Mouse (Mus musculus): ENCODE measurements around the gene Zfp775. TPM values are rescaled to one million over a fixed set of nuclear protein-coding genes. Genes with fewer than 3 reads are reported as not detected.
A peak's percentile ranks its signal among the peaks of the same experiment; 100 is the strongest.

Gene Zfp775
- polyA plus RNA-seq, 1 experiment from 2014 or later, result 17.4 TPM

- H3K4me2 ChIP-seq (ENCODE audit: low read length), result peak overlapping the region; percentile 73
- peaks cover 40% of the 10 kb centered on the region for H3K36me3 ChIP-seq (ENCODE audit: control insufficient read depth, insufficient read depth, low read length)
- H3K27ac ChIP-seq (ENCODE audit: low read depth, low read length), result no peak overlapping the region
- ATAC-seq (no peak), DNase-seq (ENCODE audit: low spot score) (no peak)
- peaks cover 13% of the 10 kb centered on the region for H3K4me1 ChIP-seq (ENCODE audit: control insufficient read depth, insufficient read depth, low read length)
- H3K4me3 ChIP-seq (ENCODE audit: low read depth, low read length), result 0 out of 2 replicates have a peak overlapping the region, but pooled peaks have one; percentile 75
- 43% methylated on average over 1 of the region's 1 CpGs for WGBS
- peak overlapping the region; percentile 86; the same call in 1 of the 2 replicates for H3K9ac ChIP-seq (ENCODE audit: low read length)
- peaks cover 18% of the 10 kb centered on the region; the same call in 1 of the 2 replicates for H3K9me3 ChIP-seq (replicated peaks; ENCODE audit: control insufficient read depth, low read length)
- H3K27me3 ChIP-seq (replicated peaks; ENCODE audit: control insufficient read depth, insufficient read depth, low read length), result no peaks in the 10 kb centered on the region
Observed at GRCm38 (mm10) chr6:48595278-48595677, 6.6 kb upstream of the Zfp775 start.

GRCm38 (mm10) chr6:48596545-48597232 is 5.2 kb upstream of the Zfp775 start:
- DNase-seq (ENCODE audit: low spot score) (no peak), ATAC-seq (no peak)
- H3K27me3 ChIP-seq (replicated peaks; ENCODE audit: control insufficient read depth, insufficient read depth, low read length), result no peaks in the 10 kb centered on the region
- H3K4me3 ChIP-seq (ENCODE audit: low read depth, low read length), result no peak overlapping the region
- H3K4me1 ChIP-seq (ENCODE audit: control insufficient read depth, insufficient read depth, low read length), result peaks cover 17% of the 10 kb centered on the region
- no peak overlapping the region for H3K9ac ChIP-seq (ENCODE audit: low read length)
- peaks cover 18% of the 10 kb centered on the region; the same call in 1 of the 2 replicates for H3K9me3 ChIP-seq (replicated peaks; ENCODE audit: control insufficient read depth, low read length)
- 96% methylated on average over 45 of the region's 45 CpGs for WGBS
- no peak overlapping the region for H3K27ac ChIP-seq (ENCODE audit: low read depth, low read length)
- peaks cover 40% of the 10 kb centered on the region for H3K36me3 ChIP-seq (ENCODE audit: control insufficient read depth, insufficient read depth, low read length)
- H3K4me2 ChIP-seq (ENCODE audit: low read length), result no peak overlapping the region

GRCm38 (mm10) chr6:48597233-48597625 is 4.6 kb upstream of the Zfp775 start:
- Histone ChIP-seq H3K27ac (ENCODE audit: low read depth, low read length) (no peak overlapping the region), H3K9ac (ENCODE audit: low read length) (no peak overlapping the region), H3K4me2 (ENCODE audit: low read length) (no peak overlapping the region), H3K4me1 (ENCODE audit: control insufficient read depth, insufficient read depth, low read length) (peaks cover 17% of the 10 kb centered on the region), H3K9me3 (replicated peaks; ENCODE audit: control insufficient read depth, low read length) (peaks cover 18% of the 10 kb centered on the region; the same call in 1 of the 2 replicates), H3K4me3 (ENCODE audit: low read depth, low read length) (no peak overlapping the region), H3K36me3 (ENCODE audit: control insufficient read depth, insufficient read depth, low read length) (peaks cover 40% of the 10 kb centered on the region), H3K27me3 (replicated peaks; ENCODE audit: control insufficient read depth, insufficient read depth, low read length) (no peaks in the 10 kb centered on the region)
- WGBS, result 96% methylated on average over 27 of the region's 27 CpGs
- DNase-seq (ENCODE audit: low spot score) (no peak), ATAC-seq (no peak)

DNA sequence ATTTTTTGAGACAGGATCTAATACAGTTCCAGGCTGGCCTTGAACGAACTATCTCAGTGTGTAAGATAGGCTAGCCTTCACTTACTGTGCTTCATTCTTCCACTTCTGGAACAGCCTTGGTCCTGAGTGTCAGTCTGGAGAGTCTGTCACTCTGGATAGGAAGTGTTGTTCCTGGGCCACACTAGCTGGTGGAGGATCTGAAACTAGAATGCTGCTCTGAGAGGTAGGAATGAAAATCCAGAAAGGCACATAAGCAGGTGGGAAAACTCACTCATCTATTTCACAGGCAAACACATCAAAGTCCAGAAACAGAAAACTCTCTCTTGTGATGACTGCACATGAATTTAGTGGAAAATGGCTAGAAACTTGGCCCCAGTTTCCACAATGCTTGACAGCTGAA is 1.3 kb upstream of the Zfp775 start:
- ATAC-seq, result no peak
- Histone ChIP-seq H3K4me1 (ENCODE audit: control insufficient read depth, insufficient read depth, low read length) (peaks cover 9% of the 10 kb centered on the region), H3K9me3 (replicated peaks; ENCODE audit: control insufficient read depth, low read length) (peaks cover 18% of the 10 kb centered on the region; the same call in 1 of the 2 replicates), H3K9ac (ENCODE audit: low read length) (no peak overlapping the region), H3K4me3 (ENCODE audit: low read depth, low read length) (no peak overlapping the region), H3K27me3 (replicated peaks; ENCODE audit: control insufficient read depth, insufficient read depth, low read length) (no peaks in the 10 kb centered on the region), H3K36me3 (ENCODE audit: control insufficient read depth, insufficient read depth, low read length) (peaks cover 40% of the 10 kb centered on the region), H3K27ac (ENCODE audit: low read depth, low read length) (no peak overlapping the region; the same call in 1 of the 2 replicates), H3K4me2 (ENCODE audit: low read length) (no peak overlapping the region)
- WGBS, result 84% methylated on average over 1 of the region's 1 CpGs
- no peak for DNase-seq (ENCODE audit: low spot score)

- under 1% methylated on average over 28 of the region's 28 CpGs for WGBS
- peak overlapping the region; percentile 83 for H3K27ac ChIP-seq (ENCODE audit: low read depth, low read length)
- H3K4me1 ChIP-seq (ENCODE audit: control insufficient read depth, insufficient read depth, low read length), result peaks cover 9% of the 10 kb centered on the region
- DNase-seq (ENCODE audit: low spot score), result peak; percentile 46
- peak overlapping the region; percentile 97 for H3K9ac ChIP-seq (ENCODE audit: low read length)
- peak overlapping the region; percentile 76 for H3K4me3 ChIP-seq (ENCODE audit: low read depth, low read length)
- H3K27me3 ChIP-seq (replicated peaks; ENCODE audit: control insufficient read depth, insufficient read depth, low read length), result no peaks in the 10 kb centered on the region
- H3K9me3 ChIP-seq (replicated peaks; ENCODE audit: control insufficient read depth, low read length), result peaks cover 7% of the 10 kb centered on the region; the same call in 1 of the 2 replicates
- ATAC-seq, result peak; percentile 80
- H3K4me2 ChIP-seq (ENCODE audit: low read length), result peak overlapping the region; percentile 87
- peaks cover 27% of the 10 kb centered on the region for H3K36me3 ChIP-seq (ENCODE audit: control insufficient read depth, insufficient read depth, low read length)
Observed at GRCm38 (mm10) chr6:48602080-48602741, 348 bp downstream of the Zfp775 start.

DNA sequence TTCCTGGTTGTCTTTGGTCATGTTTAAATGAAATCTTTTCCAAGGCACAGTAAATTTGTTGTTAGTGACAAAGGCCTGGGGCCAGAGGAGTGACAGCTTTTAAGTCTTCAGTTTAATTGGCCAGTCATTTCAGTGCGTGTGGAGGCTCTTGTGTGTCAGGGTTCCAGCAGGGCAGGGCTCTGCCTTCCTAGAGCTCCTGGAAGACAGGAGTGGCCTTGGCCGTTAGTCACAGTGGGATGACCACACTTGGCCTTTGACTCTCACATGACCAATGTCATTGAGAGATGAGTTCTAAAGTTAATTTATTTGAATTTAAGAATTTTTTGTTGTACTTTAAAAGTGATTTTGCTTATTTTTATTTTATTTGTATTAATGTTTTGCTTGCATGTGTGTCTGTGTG is 6.3 kb downstream of the Zfp775 start:
- Histone ChIP-seq H3K4me1 (ENCODE audit: control insufficient read depth, insufficient read depth, low read length) (no peaks in the 10 kb centered on the region; the same call in 1 of the 2 replicates), H3K9ac (ENCODE audit: low read length) (no peak overlapping the region), H3K27me3 (replicated peaks; ENCODE audit: control insufficient read depth, insufficient read depth, low read length) (no peaks in the 10 kb centered on the region), H3K4me3 (ENCODE audit: low read depth, low read length) (no peak overlapping the region), H3K36me3 (ENCODE audit: control insufficient read depth, insufficient read depth, low read length) (peaks cover under 1% of the 10 kb centered on the region; the same call in 1 of the 2 replicates), H3K9me3 (replicated peaks; ENCODE audit: control insufficient read depth, low read length) (no peaks in the 10 kb centered on the region), H3K27ac (ENCODE audit: low read depth, low read length) (no peak overlapping the region), H3K4me2 (ENCODE audit: low read length) (no peak overlapping the region)
- 75% methylated on average over 2 of the region's 2 CpGs for WGBS
- ATAC-seq (no peak), DNase-seq (ENCODE audit: low spot score) (no peak)

GRCm38 (mm10) chr6:48609512-48609911 is 7.6 kb downstream of the Zfp775 start:
- DNase-seq (ENCODE audit: low spot score), result no peak
- WGBS, result 64% methylated on average over 7 of the region's 7 CpGs

DNA sequence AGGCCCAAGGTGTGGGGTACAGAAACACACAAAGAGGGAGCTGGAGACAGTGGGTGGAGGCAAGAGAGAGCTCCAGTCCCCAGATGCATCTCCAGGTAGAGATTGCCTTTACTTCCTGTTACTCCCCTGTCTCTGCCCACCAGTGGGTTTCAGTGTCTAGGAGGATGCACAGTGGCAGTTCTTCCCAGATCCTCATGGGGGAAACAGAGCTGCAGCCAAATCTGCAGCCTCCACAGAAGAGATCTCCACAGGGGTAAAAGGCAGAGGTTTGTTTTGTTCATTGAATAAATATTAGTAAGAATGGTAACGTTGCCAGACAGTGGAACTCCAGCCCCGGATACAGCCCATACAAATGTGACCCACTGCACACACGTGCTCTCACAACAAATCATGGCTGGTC is 8.8 kb downstream of the Zfp775 start:
- Histone ChIP-seq H3K36me3 (ENCODE audit: control insufficient read depth, insufficient read depth, low read length) (peaks cover 15% of the 10 kb centered on the region), H3K9me3 (replicated peaks; ENCODE audit: control insufficient read depth, low read length) (no peaks in the 10 kb centered on the region), H3K9ac (ENCODE audit: low read length) (no peak overlapping the region), H3K27ac (ENCODE audit: low read depth, low read length) (no peak overlapping the region), H3K4me3 (ENCODE audit: low read depth, low read length) (no peak overlapping the region), H3K4me1 (ENCODE audit: control insufficient read depth, insufficient read depth, low read length) (no peaks in the 10 kb centered on the region), H3K27me3 (replicated peaks; ENCODE audit: control insufficient read depth, insufficient read depth, low read length) (no peaks in the 10 kb centered on the region), H3K4me2 (ENCODE audit: low read length) (no peak overlapping the region)
- ATAC-seq, result no peak
- WGBS, result 88% methylated on average over 3 of the region's 3 CpGs
- no peak for DNase-seq (ENCODE audit: low spot score)

More at GRCm38 (mm10) chr6:48609512-48609911, 7.6 kb downstream of the Zfp775 start:
- Histone ChIP-seq H3K4me3 (ENCODE audit: low read depth, low read length) (no peak overlapping the region), H3K4me1 (ENCODE audit: control insufficient read depth, insufficient read depth, low read length) (no peaks in the 10 kb centered on the region), H3K4me2 (ENCODE audit: low read length) (no peak overlapping the region), H3K36me3 (ENCODE audit: control insufficient read depth, insufficient read depth, low read length) (peaks cover 13% of the 10 kb centered on the region), H3K27me3 (replicated peaks; ENCODE audit: control insufficient read depth, insufficient read depth, low read length) (no peaks in the 10 kb centered on the region), H3K9me3 (replicated peaks; ENCODE audit: control insufficient read depth, low read length) (no peaks in the 10 kb centered on the region), H3K27ac (ENCODE audit: low read depth, low read length) (no peak overlapping the region), H3K9ac (ENCODE audit: low read length) (no peak overlapping the region)
- no peak for ATAC-seq

DNA sequence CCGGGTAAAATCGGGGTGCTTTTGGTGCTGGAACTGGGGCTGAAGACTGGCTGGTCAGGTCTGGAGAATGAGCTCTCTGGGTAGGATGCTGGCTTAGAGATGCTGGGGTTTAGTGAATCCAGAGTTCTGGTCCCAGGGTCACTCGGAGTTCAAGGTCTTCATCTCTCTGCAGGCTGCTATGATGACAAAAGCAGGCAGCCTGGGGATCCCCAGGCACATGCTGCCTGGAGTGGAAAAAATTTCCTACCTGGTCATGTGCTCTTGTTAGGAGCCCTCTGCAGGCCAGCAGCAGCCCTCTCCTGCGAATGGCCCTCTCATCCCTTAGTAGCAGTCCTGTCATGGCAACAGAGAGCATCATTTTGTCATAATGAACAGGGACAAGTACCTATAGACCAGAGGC is 11.6 kb downstream of the Zfp775 start:
- H3K27me3 ChIP-seq (replicated peaks; ENCODE audit: control insufficient read depth, insufficient read depth, low read length), result no peaks in the 10 kb centered on the region
- ATAC-seq, result no peak
- no peak overlapping the region for H3K4me3 ChIP-seq (ENCODE audit: low read depth, low read length)
- H3K36me3 ChIP-seq (ENCODE audit: control insufficient read depth, insufficient read depth, low read length), result peaks cover 20% of the 10 kb centered on the region
- H3K9ac ChIP-seq (ENCODE audit: low read length), result no peak overlapping the region
- H3K4me2 ChIP-seq (ENCODE audit: low read length), result no peak overlapping the region
- no peaks in the 10 kb centered on the region for H3K9me3 ChIP-seq (replicated peaks; ENCODE audit: control insufficient read depth, low read length)
- no peak overlapping the region for H3K27ac ChIP-seq (ENCODE audit: low read depth, low read length)
- WGBS, result 88% methylated on average over 4 of the region's 4 CpGs
- DNase-seq (ENCODE audit: low spot score), result no peak
- H3K4me1 ChIP-seq (ENCODE audit: control insufficient read depth, insufficient read depth, low read length), result no peaks in the 10 kb centered on the region
